Mouse (Mus musculus): Measurements from ENCODE around the gene Rnf222.

DNA sequence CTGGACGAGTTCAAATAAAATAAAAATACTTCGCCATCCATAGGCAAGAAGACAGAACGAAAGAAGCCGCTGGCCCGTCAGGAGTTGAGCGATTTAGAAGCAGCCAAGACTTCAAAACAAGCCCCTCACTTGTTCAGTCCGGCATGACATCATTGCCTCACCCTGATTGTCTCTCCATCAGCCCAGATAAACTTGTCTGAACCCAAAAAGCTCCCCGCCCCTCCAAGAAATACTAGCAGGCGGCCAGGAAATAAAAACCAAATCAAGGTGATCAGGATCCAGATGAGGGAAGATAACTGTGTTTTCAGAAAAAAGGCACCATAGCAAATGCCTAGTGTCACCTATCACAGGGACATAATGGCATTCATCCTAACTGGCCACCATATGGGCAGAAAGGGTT lies 17.1 kb upstream of the Rnf222 start:
- no peak for TF ChIP-seq CTCF (IDR thresholded peaks at IDR 0.05; ENCODE audit: borderline replicate concordance, extremely low read depth, insufficient read depth, insufficient read length)
- TF ChIP-seq POLR2A (IDR thresholded peaks at IDR 0.05; ENCODE audit: borderline replicate concordance, extremely low read depth, insufficient read depth, insufficient read length, poor library complexity, severe bottlenecking): no peak
